Mouse (Mus musculus): ENCODE results near the gene Sstr2.

DNA sequence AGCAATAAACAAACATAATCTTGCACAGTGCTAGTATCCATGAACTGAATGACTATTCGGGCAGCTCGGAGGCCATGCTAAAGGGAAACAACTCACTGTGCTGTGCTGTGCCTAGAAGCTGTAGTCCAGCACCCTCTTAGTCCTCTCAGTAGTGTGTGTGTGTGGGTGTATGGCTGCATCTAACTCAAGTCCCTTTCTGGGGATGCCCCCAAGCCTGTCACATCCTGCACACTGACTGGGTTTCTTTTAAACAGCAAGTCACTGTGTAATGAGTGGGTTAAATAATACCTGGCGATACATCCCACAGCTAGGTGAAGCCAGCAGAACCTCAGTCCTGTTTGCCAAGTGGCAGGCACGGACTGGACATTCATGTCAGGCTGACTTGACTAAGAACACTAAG is 39.6 kb downstream of the Sstr2 start:
- no peak for TF ChIP-seq CTCF (IDR thresholded peaks at IDR 0.05; ENCODE audit: control insufficient read depth, insufficient read depth, insufficient read length)
- no peak for TF ChIP-seq USF1 (IDR thresholded peaks at IDR 0.05; ENCODE audit: low read depth)
- no peak for TF ChIP-seq MYOG (IDR thresholded peaks at IDR 0.05; ENCODE audit: control insufficient read depth, extremely low read depth, insufficient read length)
- TF ChIP-seq MYOD1 (IDR thresholded peaks at IDR 0.05; ENCODE audit: control insufficient read depth, insufficient read length, low read depth), result no peak
- TF ChIP-seq MAX (IDR thresholded peaks at IDR 0.05), result no peak
- TF ChIP-seq CEBPB (IDR thresholded peaks at IDR 0.05; ENCODE audit: low read depth), result no peak
- no peak for TF ChIP-seq FOSL1 (IDR thresholded peaks at IDR 0.05; ENCODE audit: insufficient read depth, low read length, poor library complexity, severe bottlenecking)

Data from C2C12 (cell line).